Mouse (Mus musculus) thymus, adult 2 months (tissue): ENCODE measurements around the gene Pik3c2b.

ENCODE experiments used
- CTCF ChIP-seq: fragments of 200-500 bp; IDR thresholded peaks from 2 replicates; pipeline ENCODE4 v1.5.1; 2012; ENCODE audit warnings: mild to moderate bottlenecking, control low read depth, low read length, moderate library complexity, borderline replicate concordance; ENCODE audit not compliant: control insufficient read depth, poor library complexity, insufficient read depth; ENCODE audit errors: extremely low read depth
- POLR2A ChIP-seq: fragments of 200-500 bp; IDR thresholded peaks from 2 replicates; pipeline ENCODE4 v1.6.1; 2012; ENCODE audit warnings: mild to moderate bottlenecking, low read length, control low read depth, moderate library complexity; ENCODE audit not compliant: control insufficient read depth, poor library complexity, insufficient read depth; ENCODE audit errors: extremely low read depth

GRCm38 (mm10) chr1:133018580-133018979 is 26.9 kb upstream of the Pik3c2b start:
- TF ChIP-seq CTCF, result no peak
- no peak for TF ChIP-seq POLR2A
